Mouse (Mus musculus): ENCODE measurements around the gene Mdk.

Mdk gene

DNA sequence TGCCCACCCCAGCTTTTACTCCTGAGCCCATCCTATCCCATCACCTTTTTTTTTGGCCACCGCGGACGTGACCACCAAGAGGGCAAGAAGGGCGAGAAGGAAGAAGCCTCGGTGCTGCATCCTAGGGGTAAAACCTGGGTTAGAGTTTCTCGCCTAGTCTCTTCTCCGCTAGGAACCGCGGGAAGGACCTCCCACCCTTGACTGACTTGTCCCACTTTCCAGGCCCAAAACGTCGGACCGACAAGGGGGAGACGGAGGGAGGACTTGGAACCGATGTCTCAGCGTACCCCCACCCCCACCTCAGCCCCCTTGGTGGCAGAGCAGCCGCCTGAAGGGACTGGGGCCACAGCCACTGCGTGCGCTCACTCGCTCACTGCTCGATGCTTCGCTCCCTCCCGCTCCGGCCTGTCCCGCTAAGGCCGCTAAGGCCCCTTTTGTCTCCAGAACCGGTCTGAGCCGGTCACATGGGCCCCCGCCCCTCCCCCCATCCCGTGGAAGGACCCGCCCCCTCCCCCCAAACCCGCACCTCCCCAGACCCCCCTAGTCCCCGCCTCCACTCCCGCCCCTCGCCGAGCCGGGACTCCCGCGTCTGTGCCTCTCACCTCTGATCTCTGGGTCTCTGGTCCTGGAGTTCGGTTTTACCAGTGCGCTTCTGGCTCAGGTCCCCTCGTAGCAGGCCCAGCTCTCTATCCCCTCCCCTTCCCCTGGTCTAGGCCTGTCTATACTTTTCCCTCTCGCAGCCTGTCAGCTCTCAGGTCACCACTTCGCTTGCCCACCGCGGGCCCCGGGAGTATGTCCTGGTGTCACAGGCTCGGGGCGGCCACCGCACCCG lies 553 bp downstream of the Mdk start:
- DNase-seq, result peak; percentile 11

DNA sequence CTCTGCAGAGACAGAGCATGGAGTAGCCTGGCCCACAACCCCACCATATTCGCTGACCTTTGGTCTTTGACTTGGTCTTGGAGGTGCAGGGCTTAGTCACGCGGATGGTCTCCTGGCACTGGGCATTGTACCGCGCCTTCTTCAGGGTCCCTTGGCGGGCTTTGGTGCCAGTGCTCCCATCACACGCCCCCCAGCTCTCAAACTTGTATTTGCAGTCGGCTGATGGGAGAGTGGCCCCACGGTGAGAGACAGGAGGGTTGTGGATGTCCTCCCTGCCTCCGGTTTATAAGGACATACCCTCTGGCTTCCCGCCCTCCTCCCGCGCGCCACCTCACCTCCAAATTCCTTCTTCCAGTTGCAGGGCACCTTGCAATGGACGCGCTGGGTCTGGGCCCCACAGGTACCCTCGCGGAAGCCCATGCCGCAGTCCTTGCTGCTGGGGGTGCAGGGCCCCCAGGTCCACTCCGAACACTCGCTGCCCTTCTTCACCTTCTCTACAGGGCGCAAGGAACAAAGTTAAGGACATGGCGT lies 1.3 kb downstream of the Mdk start:
- DNase-seq, result peak; percentile 59

DNA sequence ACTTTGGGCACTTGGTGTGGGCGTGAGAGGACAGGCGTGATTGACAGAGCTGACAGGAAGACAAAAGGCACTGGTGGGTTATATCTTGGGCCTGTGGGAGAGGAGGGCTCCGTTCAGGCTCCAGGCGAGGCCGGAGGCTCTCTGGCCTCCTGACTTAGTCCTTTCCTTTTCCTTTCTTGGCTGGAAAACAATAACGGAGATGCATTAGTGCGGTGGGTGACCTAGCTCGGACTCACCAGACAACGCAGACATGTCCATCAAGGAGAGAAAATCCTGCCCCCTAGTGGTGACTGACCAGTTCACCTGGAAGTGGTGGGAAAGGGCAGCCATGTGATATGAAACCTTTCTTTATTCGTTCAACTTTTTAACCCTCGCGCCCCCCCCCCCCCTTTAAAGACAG lies 2.2 kb downstream of the Mdk start:
- peak; percentile 35 for DNase-seq

DNA sequence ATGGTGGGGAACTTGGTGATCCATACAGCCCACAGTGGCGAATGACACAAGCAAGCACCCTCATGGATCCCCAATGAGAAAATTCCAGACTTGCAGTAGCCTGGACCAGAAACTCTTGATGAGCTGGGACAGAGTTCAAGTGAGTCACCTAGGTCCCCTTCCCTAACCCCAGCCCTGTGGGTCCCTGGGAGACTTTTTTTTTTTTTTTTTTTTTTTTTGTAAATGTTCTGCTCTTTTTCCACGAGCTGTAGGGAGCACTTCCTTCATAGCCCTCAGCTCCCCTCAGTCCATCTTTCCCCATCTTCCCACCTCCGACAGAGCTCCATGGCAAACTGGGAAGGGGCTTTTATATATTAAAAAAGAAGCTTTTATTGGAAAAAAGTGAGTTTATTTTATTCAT lies 2.6 kb downstream of the Mdk start:
- no peak for DNase-seq

DNA sequence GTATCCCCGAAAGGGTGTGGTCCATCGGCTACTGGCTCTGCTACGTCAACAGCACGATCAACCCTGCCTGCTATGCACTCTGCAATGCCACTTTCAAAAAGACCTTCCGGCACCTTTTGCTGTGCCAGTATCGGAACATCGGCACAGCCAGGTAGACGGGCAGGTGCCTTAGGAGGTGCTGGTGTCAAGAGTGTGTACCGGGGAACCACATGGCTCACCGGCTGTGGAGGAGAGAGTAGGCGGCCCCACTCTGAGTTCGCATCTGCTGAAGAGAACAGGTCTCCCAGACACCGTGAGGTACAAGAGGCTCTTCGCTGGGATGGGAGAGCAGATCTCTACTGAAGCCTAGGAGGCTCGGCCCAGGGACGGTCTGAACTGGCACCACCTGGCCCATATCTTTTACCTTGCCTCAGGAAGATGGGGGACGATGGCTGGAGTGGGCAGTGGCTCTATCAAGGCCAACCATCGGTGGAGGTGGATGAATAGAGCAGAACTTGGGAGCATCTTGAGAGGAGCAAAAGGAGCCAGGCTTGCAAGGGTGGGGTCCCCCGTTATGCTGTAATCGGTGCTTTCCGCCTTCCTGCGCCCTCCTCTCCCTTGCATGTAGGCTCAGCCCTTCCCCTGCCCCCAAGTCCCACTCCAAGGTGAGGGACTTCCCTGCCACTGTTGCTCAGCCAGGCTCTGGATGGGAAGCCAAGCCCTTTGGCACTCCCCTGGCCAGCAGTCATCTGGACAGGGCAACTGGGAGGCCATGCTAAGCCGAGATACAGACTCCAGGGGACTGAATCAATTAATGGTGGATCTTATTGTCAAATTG lies 3.4 kb downstream of the Mdk start:
- no peak for DNase-seq

DNA sequence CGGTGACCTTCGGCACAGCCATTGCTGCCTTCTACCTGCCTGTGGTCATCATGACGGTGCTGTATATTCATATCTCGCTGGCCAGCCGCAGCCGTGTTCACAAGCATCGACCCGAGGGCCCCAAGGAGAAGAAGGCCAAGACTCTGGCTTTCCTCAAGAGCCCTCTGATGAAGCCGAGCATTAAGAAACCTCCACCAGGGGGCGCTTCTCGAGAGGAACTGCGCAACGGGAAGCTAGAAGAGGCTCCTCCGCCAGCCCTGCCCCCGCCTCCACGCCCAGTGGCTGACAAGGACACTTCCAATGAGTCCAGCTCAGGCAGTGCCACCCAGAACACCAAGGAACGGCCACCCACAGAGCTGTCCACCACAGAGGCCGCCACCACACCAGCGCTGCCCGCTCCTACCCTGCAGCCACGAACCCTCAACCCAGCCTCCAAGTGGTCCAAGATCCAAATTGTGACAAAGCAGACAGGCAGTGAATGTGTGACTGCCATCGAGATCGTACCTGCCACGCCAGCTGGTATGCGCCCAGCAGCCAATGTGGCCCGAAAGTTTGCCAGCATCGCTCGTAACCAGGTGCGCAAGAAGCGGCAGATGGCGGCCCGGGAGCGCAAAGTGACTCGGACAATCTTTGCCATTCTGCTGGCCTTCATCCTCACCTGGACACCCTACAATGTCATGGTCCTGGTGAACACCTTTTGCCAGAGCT lies 4.1 kb downstream of the Mdk start:
- peak; percentile 59 for DNase-seq

DNA sequence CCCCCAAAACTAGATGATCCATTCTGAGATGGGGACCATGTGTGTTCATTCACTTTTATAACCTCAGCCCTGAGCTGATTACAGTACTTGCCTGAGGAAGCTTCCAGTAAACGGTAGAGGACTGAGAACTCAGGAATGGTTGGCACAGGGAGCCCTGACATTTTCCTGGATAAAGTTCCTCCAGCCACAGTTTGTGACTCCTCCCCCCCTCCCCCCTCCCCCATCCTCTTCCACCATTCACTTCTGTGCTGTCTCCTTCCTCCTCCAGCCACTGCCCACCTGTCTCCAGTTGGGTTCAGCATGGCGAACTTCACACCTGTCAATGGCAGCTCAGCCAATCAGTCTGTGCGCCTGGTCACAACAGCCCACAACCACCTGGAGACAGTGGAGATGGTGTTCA lies 5.1 kb downstream of the Mdk start, which contains the start of gene Chrm4:
Gene Chrm4, plus strand, starts transcription at position 301 of the 400 bp plus-strand sequence.
- DNase-seq, result no peak

DNA sequence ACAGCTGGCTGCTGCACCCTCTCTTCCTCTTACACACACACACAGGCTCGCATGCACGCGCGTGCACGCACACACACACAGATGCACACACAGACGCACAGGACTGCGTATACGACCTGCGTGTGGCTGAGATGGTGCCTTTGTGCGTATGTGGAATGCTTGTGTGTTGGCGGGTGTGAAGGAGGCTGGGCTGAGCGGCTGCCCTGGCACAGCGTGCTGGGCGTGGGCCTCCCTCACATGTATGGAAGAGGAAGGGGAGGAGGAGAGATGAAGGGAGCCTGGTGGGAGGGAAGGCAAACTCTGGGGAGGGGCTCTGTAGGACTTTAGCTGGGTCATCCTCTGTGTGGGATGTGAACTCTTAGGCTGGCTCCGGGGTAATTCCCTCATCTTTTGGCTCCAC lies 6.7 kb downstream of the Mdk start:
- no peak for DNase-seq

DNA sequence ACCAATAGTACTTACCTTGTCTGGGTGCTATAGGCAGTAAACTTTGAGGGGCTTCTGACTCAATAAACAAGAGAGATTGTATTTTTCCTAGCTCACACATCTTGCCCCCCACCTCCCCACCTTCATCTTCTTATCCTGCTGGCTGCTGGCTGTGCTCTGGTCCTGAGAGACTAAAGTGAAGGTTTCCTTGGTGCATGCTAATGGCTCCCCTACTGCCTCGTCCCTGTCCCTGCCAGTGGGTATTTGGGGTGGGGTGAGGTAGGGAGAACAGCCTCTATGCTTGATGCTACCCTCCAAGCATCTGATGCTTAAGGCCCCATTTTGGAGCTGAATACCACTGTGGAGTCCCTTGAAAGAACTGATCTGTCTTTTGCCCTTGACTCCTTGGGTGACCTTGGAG lies 7.4 kb downstream of the Mdk start:
- no peak for DNase-seq

DNA sequence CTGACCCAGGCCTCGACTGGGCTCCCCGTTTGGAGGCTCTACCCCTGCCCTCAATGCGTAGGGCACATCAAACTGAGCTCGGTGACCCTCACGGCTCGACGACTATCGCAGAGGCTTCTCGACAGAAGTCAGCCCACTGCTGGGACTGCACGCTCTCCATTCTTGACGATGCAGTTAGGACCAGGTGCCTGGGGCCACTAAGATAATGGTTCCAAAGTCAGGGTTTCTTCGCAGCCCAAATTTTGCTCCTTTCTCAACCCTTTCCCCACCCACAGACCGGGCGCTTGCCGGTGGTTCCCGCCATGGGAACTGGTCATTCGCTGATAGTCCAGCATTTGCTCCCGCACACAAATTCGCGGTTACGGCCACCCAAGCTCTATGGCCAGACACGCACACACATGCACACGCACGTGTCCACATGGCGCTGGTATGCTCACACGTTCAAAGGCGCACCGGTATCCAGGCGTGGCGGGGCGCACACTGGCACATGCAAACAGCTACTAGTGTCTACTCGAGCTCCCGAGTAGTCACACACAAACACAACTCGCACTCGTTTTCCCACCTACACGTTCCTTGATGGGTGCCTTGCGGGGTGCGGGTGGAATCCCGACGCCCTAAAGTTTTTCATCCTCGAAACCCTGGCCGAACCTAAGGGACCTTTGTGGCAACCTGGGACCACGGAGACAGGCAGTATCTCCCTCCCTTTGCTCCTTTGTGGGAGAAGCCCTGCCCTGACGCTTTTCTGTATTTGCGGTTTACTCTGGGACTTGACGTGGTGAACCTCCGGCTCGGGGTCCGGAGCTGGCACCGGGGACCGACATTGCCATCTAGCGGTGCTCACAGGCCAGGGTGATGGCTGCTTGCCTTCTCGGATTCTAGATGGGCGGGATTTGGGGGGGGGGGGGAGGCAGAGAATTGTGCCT lies 8.4 kb downstream of the Mdk start:
- peak; percentile 38 for DNase-seq

DNA sequence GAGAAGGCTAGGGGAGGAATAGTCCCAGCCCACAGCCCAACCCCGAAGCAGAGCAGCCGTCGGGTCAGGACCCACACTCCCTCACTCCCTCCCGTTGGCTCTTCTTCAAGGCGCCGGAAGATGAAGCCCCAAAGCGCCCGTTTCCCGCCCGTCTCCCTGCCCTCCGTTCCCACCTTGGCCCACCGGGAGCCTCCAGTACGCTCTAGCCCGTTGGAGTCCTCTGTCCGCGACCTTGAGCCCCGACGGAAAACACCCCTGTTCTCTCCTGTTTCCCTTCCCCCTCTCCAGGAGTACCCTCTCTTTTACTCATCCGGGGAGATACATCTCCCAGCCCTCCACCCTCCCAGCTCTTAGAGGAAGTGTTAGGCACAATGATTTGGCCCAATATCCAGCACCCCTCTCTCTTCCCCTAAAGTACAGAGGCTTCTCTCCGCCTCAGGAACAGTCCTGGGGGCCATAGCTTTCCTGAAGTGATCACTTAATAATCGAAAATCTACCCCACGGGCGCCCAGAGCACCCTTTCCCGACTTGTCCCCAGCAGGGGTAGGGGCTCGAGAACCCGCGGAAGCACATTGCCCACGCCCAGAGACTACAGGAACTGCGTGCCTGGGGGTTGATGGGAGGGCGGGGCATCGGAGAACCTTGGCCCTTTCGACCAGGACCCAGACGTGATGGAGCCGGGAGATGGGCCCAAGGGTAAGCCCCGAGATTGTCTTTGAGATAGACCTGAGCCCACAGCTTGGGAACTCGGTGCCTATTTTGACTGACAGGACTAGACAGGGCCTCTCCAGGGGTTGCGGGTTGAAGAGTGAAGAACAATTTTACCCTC lies 9.3 kb downstream of the Mdk start:
- DNase-seq, result no peak

DNA sequence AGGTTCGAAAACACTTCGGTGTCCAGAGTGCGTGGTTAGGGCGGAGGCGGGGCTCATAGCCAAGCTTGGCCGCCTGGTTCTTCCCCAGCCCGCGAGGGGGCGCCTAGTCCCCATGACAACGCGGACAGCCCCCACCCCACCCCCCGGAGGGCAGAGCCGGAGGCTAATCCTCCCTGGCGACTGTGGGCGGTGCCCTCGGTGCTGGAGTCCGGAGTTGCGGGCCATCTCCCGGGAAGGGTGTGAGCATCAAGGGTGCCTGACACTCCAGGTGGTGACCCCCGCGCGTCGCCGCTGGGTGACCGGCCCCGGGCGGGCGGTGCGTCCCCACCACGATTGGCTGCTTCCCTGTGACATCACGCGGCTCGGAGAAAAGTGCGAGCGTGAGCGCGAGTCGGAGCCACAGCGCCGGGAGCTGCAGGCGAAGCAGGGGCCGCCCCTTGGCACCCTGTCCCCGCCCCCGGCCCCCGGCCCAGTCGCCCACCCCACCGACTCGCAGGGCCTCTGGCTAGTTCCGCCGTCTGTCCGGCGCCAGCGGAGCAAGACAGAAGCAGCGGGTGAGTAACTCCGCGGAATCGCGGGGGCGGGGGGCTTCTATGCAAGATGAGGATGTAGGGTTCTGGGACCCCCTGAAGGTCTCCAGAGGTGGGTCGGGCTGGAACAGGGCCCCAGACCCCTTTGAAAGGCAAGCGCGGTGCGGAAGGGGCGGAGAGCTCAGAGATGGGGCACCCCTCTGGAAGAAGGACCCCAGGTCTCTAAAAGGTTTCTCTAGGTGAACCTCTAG lies 10.1 kb downstream of the Mdk start:
- DNase-seq, result peak; percentile 36

DNA sequence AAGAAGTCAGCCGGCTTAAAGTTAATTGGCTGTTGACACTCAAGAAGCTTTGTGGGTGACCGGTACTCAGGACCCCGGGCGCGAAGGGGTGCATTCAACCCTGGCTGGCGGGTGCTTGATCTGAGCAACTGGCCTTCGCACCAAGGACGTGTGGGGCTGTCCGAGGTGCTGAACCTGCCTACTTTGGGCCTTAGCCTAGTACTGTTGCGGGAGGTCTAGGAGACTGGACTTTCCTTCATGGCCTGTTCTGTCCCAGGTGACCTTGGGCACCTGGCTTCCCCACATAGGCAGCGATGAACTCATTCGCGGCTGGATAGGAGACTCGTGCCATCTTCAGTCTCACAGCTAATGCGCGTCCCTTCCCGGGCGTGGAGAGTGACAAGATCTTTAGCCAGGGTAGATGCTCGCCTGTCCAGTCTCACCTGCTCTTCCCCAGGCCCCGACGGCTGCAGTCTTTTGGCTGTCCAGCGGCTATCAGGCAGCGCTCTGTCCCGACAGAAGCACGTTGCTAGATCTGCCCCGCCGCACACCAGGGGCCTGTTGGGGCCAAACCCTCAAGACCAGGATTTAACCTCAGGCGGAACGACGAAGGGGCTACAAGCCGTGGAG lies 10.8 kb downstream of the Mdk start:
- peak; percentile 73 for DNase-seq

DNA sequence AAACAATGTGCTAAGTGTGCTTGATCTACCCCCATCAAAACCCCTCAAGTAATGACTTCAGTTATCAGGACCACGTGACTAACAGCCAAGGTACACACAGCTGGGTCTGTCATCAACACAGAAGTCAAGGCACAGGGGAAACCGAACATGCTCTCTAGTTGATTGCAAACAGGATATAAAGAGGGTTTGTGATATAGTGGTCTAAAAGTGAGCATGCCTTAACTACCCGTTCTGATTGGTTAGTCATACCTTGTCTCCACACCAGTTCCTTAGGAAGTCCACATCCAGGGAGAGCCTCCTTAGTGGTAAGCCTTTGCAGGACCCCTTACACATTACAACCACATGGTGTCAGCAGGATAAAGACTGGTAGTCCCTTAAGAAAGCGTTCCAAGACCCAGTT lies 12.0 kb downstream of the Mdk start:
- no peak for DNase-seq

DNA sequence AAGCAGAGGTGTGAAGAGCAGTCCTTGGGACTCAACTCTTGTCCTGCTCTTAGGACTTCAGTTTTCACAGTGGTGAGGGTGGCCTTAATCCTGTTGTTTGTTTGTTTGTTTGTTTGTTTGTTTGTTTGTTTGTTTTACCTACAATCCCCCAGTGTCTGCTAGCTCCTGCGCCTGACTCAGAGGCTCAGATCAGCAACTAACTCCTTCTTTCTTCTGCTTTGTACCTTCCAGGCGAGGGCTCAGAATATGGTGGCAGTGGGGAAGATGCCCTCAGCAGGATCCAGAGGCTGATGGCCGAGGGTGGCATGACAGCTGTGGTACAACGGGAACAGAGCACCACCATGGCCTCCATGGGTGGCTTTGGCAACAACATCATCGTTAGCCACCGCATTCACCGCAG lies 15.0 kb downstream of the Mdk start:
- DNase-seq, result no peak

DNA sequence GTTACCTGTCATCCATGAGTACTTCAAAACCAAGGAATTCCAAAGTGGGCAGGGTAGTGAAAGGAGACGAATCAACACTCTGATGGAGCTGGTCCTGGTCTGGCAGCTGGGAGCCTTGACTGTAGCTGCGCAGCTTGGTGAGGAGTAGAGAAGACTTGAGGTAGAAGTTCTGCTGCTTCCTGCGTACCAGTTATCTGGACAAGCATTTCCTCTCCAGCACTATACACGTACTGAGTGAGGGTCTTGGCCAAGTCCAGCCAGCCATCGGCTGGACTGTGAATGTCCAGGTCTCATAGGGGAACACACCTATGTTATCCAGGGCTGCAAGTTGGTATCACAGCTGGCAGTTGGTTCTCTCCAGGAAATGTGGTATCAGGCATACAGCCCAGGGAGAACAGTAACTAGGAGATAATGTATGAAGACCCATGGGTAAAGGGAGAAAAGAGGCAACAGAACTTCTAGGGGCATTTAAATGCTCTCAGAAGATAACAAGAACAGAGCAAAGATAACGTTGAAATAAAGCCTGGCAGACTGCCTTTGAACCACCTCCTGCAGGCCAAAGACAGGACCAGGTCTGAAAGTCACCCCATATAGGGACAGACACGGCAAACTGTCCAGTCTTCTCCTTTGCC lies 15.6 kb downstream of the Mdk start:
- no peak for DNase-seq

DNA sequence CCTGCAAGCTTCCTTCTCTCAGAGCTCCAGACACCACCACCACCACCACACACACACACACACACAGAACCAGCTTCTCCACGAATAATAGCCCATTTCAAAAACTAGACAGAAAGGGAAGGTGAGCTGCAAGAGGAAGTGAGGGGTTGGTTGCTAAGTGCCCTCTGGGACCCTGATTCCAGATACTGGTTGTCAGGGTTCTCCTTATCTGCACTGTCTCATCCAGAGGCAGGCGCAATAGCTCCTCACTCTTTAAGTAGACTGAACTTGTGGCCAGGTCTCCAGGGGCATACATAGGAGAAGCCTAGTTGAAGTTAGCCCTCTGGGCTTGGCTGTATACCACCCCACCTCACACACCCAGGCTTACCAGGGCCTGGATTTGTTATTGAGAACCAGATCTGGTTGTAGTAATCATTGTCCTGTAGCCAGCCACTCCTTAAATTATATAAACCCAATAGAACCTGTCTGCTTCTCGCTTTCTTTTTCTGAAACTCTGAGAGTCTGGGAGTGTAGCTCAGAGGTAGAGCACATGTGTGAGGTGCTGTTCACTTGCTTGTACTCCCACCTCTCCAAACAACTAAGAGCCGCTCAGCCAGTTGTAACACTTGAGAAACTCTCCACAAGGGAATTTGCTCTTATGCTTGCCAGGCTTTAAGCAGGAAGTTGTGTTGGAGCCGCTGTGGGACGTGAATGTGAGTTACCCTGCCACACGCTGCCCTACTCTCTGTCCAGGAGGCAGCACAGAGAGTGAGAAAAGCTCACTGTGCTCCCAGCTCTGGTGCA lies 18.6 kb downstream of the Mdk start:
- no peak for DNase-seq

DNA sequence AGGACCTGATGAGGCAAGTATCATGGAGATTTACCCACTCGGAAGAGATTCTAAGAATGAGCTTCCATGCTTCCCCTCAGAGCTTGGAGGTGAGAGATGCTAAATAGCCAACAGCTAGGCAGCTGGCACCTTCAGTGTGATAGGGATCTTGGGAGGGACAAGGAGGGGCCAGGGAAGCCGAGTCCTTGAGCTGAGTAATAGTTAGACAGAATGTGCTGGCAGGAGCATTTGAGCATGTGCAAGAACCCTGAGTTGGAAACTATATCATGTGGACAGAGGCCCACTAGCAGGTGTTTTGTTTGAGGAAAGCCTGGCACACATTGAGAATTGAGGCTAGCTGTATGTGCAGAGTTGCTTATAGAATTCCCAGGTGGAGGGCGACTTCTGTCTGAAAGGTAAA lies 19.5 kb downstream of the Mdk start:
- DNase-seq, result no peak

DNA sequence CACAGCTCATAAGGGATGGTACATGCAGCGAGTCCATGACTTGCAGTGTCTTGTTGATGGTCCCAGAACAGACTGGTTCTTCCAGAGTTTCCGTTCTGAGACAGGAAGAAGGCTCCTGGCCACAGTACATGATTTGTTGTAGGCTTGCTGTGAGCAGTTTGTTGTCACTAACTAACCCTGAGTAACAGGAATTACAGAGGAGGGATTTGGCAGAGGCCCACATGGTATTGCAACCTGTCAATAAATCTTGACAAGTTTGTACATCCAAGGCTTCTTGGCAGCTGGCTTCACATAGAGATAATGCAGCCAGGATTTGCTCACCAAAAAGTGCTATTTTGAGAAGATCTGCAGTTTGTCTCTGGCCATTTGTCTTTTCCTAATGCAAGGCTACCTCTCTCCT lies 26.0 kb downstream of the Mdk start:
- DNase-seq, result no peak
